Mouse (Mus musculus) liver, postnatal 0 days (tissue): ENCODE results near the gene Cox8a.

Experiments
- CTCF ChIP-seq: sonication (generic); IDR thresholded peaks from 2 replicates; pipeline ENCODE4 v1.5.1; 2016; ENCODE audit warnings: antibody characterized with exemption, low read depth
- EP300 ChIP-seq: IDR thresholded peaks from 2 replicates; pipeline ENCODE4 v1.6.1; 2016; ENCODE audit warnings: antibody characterized with exemption, low read depth, mild to moderate bottlenecking

GRCm38 (mm10) chr19:7225096-7225690 lies 7.8 kb upstream of the Cox8a start:
- TF ChIP-seq CTCF (no peak), EP300 (no peak)
